Comparison of ENCODE assay signal across 13 mouse cellular contexts in the genomic region with DNA sequence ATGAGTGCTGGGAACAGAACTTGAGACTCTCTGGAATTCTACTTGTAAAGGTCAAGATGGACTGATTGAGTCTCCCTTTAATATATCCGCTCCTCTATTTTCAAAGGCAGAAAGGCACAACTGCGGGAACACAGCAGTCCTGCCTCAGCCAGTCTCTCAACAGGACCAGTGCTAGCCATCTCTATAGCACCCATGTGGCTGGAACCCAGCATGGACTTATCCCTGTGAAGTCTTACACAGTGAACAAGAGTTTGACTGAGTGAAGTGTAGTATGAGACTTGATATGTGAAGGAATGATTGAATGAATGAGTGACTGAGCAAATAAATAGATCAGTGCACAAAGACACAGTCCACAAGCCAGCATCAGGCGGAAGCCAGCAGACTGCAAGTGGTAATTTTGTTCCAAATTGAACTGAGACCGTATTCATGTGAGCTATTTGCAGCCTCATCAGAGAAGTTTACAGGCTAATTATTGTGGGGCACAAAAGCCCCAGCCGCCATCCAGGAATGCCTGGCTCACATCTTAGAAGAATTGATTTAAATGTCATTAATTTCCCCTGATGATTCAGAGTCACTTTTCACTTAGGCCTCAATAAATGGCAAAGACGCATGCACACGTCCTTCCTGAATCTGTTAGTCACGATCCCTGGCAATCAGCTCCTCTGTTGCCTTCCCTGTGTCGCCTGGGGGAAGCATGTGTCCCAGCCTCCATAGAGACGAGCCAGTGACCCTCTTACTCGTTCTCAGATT.
DNase-seq lines count a peak whose midpoint lies in the region; ATAC-seq and TF ChIP-seq lines count a peak whose summit lies in the region.
"Had no signal": no experiment of that assay in that cellular context is flagged by ENCODE, and none has a peak within 500 bp of the region (broad histone marks: within the 10 kb centered on the region; RNA-seq: fewer than 3 reads in every experiment).

No protein-coding gene starts in this region.

- ATAC-seq in forebrain, embryonic 16.5 days = peak; percentile 90
- ATAC-seq in midbrain, embryonic 12.5 days (ENCODE audit: low FRiP score, low read depth) = peak; percentile 35; the same call in 1 of the 2 replicates
- ATAC-seq in inflammation-experienced regulatory T-cells, adult 6 months = no peak
- ATAC-seq: liver, postnatal 0 days had no signal

- peak; percentile 11 for DNase-seq in layer of hippocampus, adult 9-11 months
- no peak for DNase-seq in layer of hippocampus, postnatal 25 days (ENCODE audit: extremely low spot score in 1 of 2, low spot score in 1 of 2)
- peak; percentile 30 for DNase-seq in brain, embryonic 18.5 days (ENCODE audit: low read depth, low spot score)
- no peak for DNase-seq in gastrocnemius, adult 2 months
- DNase-seq in embryo, embryonic 10.5 days (ENCODE audit: low spot score) = no peak
- DNase-seq: heart, postnatal 10 days; liver, postnatal 0 days had no signal

- H3K4me2 ChIP-seq in forebrain, embryonic 16.5 days (ENCODE audit: low read length) = no peak overlapping the region
- H3K4me2 ChIP-seq in midbrain, embryonic 12.5 days (replicated peaks) = no peak overlapping the region
- H3K4me2 ChIP-seq: stomach, embryonic 15.5 days had no signal

- no peak overlapping the region for H3K9ac ChIP-seq in forebrain, embryonic 16.5 days (replicated peaks; ENCODE audit: low read depth, low read length)
- H3K9ac ChIP-seq in midbrain, embryonic 12.5 days (replicated peaks) = no peak overlapping the region
- H3K9ac ChIP-seq: liver, postnatal 0 days; stomach, embryonic 15.5 days had no signal

- H3K36me3 ChIP-seq in forebrain, embryonic 16.5 days (ENCODE audit: control insufficient read depth, insufficient read depth) = no peaks in the 10 kb centered on the region
- no peaks in the 10 kb centered on the region for H3K36me3 ChIP-seq in midbrain, embryonic 12.5 days
- H3K36me3 ChIP-seq: stomach, embryonic 15.5 days had no signal

- H3K27me3 ChIP-seq in forebrain, embryonic 16.5 days (replicated peaks; ENCODE audit: control insufficient read depth, insufficient read depth, low read length) = no peaks in the 10 kb centered on the region; the same call in 1 of the 2 replicates
- no peaks in the 10 kb centered on the region for H3K27me3 ChIP-seq in midbrain, embryonic 12.5 days
- H3K27me3 ChIP-seq: CH12.LX; stomach, embryonic 15.5 days had no signal

- no peak overlapping the region for H3K27ac ChIP-seq in forebrain, embryonic 16.5 days (ENCODE audit: low read length)
- H3K27ac ChIP-seq in midbrain, embryonic 12.5 days (replicated peaks) = no peak overlapping the region
- no peak overlapping the region for H3K27ac ChIP-seq in gastrocnemius, adult 2 months
- H3K27ac ChIP-seq: kidney, postnatal 0 days; stomach, embryonic 15.5 days had no signal

- no peak for TF ChIP-seq CTCF in gastrocnemius, adult 2 months (IDR thresholded peaks at IDR 0.05)

- no peak overlapping the region for H3K4me3 ChIP-seq in forebrain, embryonic 16.5 days (replicated peaks; ENCODE audit: low read length)
- no peak overlapping the region for H3K4me3 ChIP-seq in midbrain, embryonic 12.5 days
- H3K4me3 ChIP-seq in gastrocnemius, adult 2 months = no peak overlapping the region
- H3K4me3 ChIP-seq: stomach, embryonic 15.5 days had no signal

- no peaks in the 10 kb centered on the region for H3K9me3 ChIP-seq in forebrain, embryonic 16.5 days (ENCODE audit: control insufficient read depth, low read length)
- no peaks in the 10 kb centered on the region for H3K9me3 ChIP-seq in midbrain, embryonic 12.5 days
- H3K9me3 ChIP-seq: stomach, embryonic 15.5 days had no signal

- 17% methylated on average over 11 of the region's 11 CpGs for WGBS in forebrain, embryonic 16.5 days
- WGBS in midbrain, embryonic 12.5 days = 63% methylated on average over 11 of the region's 11 CpGs

- H3K4me1 ChIP-seq in forebrain, embryonic 16.5 days (replicated peaks; ENCODE audit: control insufficient read depth, insufficient read depth, low read length) = peaks cover 17% of the 10 kb centered on the region
- H3K4me1 ChIP-seq in midbrain, embryonic 12.5 days = peaks cover 36% of the 10 kb centered on the region
- H3K4me1 ChIP-seq: stomach, embryonic 15.5 days had no signal

- intact Hi-C loops in gastrocnemius, adult 2 months (cut with DNase I) = no loop called here

Comparison
In these comparisons a context has a peak if more than half of its experiments do, and no peak if none do; other contexts are left out.
1. DNase-seq: peak in layer of hippocampus, adult 9-11 months (single experiment) and brain, embryonic 18.5 days (single experiment); none in layer of hippocampus, postnatal 25 days (0 of 2), gastrocnemius, adult 2 months (single experiment) and embryo, embryonic 10.5 days (single experiment).